Mouse (Mus musculus): Measurements from ENCODE around the gene Ncoa4. TPM values are rescaled to one million over a fixed set of nuclear protein-coding genes. Genes with fewer than 3 reads are reported as not detected.

The Ncoa4 gene
- polyA plus RNA-seq, 1 experiment from 2014 or later: 288 TPM

DNA sequence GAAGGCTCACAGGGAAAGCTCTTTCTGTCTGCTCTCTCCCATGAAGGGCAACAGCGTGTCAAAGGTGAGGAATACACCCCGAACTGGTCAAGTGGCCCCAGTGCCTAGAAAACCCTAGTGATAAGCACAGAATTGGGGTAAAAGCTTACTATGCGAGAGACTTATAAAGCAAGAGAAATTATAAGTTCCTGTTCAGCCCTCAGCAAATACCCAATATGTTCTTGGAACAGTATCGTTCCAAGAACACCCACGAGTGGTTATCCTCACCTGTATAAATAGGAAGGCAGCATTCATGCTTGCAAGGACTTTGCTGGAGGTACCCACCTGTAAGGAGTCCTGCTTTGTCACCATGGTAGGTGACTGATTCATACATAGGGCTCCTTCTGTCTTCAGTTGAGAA, 17.9 kb upstream of the Ncoa4 start, which contains the start of gene Msmb:
Gene Msmb (plus strand): TSS at position 301 of the 400 bp plus-strand sequence.
- Histone ChIP-seq H3K9me3 (replicated peaks) (no peaks in the 10 kb centered on the region), H3K4me3 (replicated peaks) (no peak within 1 kb of the TSS), H3K27me3 (no peaks in the 10 kb centered on the region), H3K27ac (peak within 1 kb of the TSS; percentile 24; the same call in 1 of the 2 replicates), H3K36me3 (no peaks in the 10 kb centered on the region), H3K4me2 (no peak within 1 kb of the TSS), H3K9ac (no peak within 1 kb of the TSS), H3K4me1 (replicated peaks) (peaks cover 46% of the 10 kb centered on the region)
- DNase-seq (no peak), ATAC-seq (ENCODE audit: low read depth) (no peak)
- 75% methylated on average over 5 of the region's 5 CpGs for WGBS (ENCODE audit: insufficient replicate concordance)

DNA sequence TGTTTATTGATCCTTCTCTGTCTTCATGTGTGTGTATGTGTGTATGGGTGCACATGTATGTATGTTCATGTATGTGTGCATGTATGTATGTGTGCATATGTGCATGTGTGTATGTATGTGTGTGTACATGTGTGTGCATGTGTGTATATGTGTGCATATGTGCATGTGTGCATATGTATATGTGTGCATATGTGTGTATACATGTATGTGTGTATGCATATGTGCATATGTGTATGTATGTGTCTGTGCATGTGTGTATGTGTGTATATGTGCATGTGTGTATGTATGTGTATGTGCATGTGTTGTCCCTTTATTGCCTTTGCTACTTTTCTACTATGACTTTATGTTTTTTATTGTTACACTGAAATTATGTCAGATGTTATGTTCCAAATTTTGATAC, 14.9 kb upstream of the Ncoa4 start:
- no peak overlapping the region for H3K27ac ChIP-seq
- H3K4me2 ChIP-seq: peak overlapping the region; percentile 28; the same call in 1 of the 2 replicates
- H3K36me3 ChIP-seq: no peaks in the 10 kb centered on the region
- peaks cover 6% of the 10 kb centered on the region for H3K9me3 ChIP-seq (replicated peaks)
- no peak for DNase-seq
- no peak for ATAC-seq (ENCODE audit: low read depth)
- peaks cover 51% of the 10 kb centered on the region for H3K4me1 ChIP-seq (replicated peaks)
- no peaks in the 10 kb centered on the region for H3K27me3 ChIP-seq
- H3K9ac ChIP-seq: no peak overlapping the region
- H3K4me3 ChIP-seq (replicated peaks): no peak overlapping the region

DNA sequence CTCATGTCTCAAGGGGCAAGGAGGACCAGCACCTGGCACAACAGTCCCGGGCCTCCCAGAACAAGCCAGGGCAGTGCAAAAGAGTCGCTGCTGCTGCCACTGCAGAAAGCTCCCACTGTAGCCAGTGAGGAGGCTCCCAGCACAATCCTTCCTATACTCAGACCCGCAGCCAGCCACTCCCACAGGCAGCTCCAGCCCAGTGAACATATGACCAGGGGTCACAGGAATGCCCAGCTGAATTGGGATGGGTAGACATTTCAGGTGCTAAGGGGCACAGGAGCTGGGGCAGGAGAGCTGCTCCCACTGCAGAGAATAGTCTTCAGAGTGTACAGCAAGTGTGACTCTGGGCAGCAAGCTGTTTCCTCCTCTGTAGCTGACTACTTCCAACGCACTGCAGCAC, 14.3 kb upstream of the Ncoa4 start:
- Histone ChIP-seq H3K4me1 (replicated peaks) (peaks cover 48% of the 10 kb centered on the region), H3K27ac (peak overlapping the region; percentile 93), H3K9ac (peak overlapping the region; percentile 78), H3K4me2 (peak overlapping the region; percentile 77), H3K4me3 (replicated peaks) (peak overlapping the region; percentile 54), H3K36me3 (no peaks in the 10 kb centered on the region), H3K27me3 (no peaks in the 10 kb centered on the region), H3K9me3 (replicated peaks) (peaks cover 6% of the 10 kb centered on the region)
- DNase-seq (peak; percentile 37), ATAC-seq (ENCODE audit: low read depth) (peak; percentile 47)
- 48% methylated on average over 4 of the region's 4 CpGs for WGBS (ENCODE audit: insufficient replicate concordance)

DNA sequence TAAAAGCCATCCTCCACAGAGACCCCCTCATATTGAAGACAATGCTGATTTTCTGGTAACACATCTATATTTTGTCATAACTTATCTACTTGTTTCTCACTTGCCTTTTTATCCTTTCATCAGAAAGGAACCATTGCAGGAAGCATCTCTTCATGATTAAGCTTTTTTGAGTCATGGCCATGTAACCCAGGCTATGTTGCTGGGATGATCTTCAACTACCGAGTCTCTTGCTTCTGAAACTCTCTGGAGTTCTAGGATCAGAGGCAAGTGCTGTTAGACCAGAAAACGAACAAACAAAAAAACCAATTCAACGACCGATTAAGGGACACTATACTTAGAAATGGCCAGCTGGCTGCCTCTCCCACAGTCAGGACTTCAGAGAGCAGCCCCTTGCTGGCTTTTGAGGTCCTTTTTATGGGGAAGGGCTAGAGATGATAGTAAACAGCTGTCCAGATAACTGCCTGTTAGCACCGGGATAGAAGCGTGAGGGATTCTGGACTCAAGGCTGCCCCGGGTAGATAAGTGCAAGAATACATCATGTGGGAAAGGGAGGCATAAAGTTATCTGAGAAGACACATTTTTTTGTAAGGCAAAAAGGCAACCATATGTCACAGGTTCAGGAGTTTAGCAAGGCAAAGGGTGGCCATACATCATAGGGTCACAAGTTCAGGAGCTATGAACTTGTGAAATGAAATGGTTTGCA, 13.7 kb upstream of the Ncoa4 start:
- peak overlapping the region; percentile 54 for H3K4me3 ChIP-seq (replicated peaks)
- H3K9ac ChIP-seq: peak overlapping the region; percentile 78
- WGBS (ENCODE audit: insufficient replicate concordance): 15% methylated on average over 7 of the region's 7 CpGs
- H3K27me3 ChIP-seq: no peaks in the 10 kb centered on the region
- H3K9me3 ChIP-seq (replicated peaks): peaks cover 6% of the 10 kb centered on the region
- ATAC-seq (ENCODE audit: low read depth): peak; percentile 96
- H3K27ac ChIP-seq: peak overlapping the region; percentile 93
- H3K4me1 ChIP-seq (replicated peaks): peaks cover 43% of the 10 kb centered on the region
- peak; percentile 86 for DNase-seq
- no peaks in the 10 kb centered on the region for H3K36me3 ChIP-seq
- H3K4me2 ChIP-seq: peak overlapping the region; percentile 77

DNA sequence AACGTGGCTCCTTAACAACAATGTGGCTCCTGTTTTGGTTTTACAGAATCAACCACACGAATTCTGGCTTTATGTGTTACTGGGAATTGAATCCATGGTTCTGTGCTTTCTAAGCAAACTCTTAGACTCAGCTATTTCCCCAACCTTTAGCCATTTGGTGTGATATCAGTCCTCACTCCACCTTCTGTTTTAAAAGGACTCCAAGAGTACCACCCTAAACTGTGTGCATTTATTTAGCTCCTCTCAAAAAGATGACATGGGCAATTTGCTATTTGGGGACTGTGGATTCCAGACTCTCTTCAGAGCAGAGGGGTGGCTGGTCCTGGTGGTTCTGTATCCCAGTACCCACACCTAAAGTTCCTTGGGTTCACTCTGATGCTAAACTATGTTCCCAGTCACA, 13.1 kb upstream of the Ncoa4 start:
- ATAC-seq (ENCODE audit: low read depth) (peak; percentile 38; the same call in 1 of the 2 replicates), DNase-seq (no peak)
- Histone ChIP-seq H3K4me1 (replicated peaks) (peaks cover 36% of the 10 kb centered on the region), H3K27ac (peak overlapping the region; percentile 93), H3K4me2 (peak overlapping the region; percentile 77), H3K4me3 (replicated peaks) (peak overlapping the region; percentile 54; the same call in 1 of the 2 replicates), H3K27me3 (no peaks in the 10 kb centered on the region), H3K9me3 (replicated peaks) (peaks cover 6% of the 10 kb centered on the region), H3K36me3 (no peaks in the 10 kb centered on the region), H3K9ac (peak overlapping the region; percentile 44)
- WGBS (ENCODE audit: insufficient replicate concordance): 29% methylated on average over 2 of the region's 2 CpGs

DNA sequence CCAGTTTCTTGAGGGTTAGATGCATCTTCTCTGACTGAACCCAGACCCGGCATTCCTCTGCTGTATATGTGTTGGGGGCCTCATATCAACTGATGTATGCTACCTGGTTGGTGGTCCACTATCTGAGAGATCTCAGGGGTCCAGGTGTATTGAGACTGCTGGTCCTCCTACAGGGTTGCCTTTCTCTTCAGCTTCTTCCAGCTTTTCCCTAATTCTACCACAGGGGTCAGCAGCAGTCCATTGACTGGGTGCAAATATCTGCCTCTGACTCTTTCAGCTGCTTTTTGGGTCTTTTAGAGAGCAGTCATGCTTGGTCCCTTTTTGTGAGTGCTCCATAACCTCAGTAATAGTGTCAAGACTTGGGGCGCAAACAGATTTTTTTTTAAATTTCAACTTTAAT, 8.8 kb upstream of the Ncoa4 start:
- ATAC-seq (ENCODE audit: low read depth) (no peak), DNase-seq (no peak)
- no peak overlapping the region for H3K27ac ChIP-seq
- no peak overlapping the region for H3K4me3 ChIP-seq (replicated peaks)
- 69% methylated on average over 2 of the region's 2 CpGs for WGBS (ENCODE audit: insufficient replicate concordance)
- H3K9me3 ChIP-seq (replicated peaks): peaks cover 6% of the 10 kb centered on the region
- no peaks in the 10 kb centered on the region for H3K36me3 ChIP-seq
- no peak overlapping the region for H3K4me2 ChIP-seq
- H3K4me1 ChIP-seq (replicated peaks): peaks cover 16% of the 10 kb centered on the region
- H3K9ac ChIP-seq: no peak overlapping the region
- H3K27me3 ChIP-seq: no peaks in the 10 kb centered on the region

DNA sequence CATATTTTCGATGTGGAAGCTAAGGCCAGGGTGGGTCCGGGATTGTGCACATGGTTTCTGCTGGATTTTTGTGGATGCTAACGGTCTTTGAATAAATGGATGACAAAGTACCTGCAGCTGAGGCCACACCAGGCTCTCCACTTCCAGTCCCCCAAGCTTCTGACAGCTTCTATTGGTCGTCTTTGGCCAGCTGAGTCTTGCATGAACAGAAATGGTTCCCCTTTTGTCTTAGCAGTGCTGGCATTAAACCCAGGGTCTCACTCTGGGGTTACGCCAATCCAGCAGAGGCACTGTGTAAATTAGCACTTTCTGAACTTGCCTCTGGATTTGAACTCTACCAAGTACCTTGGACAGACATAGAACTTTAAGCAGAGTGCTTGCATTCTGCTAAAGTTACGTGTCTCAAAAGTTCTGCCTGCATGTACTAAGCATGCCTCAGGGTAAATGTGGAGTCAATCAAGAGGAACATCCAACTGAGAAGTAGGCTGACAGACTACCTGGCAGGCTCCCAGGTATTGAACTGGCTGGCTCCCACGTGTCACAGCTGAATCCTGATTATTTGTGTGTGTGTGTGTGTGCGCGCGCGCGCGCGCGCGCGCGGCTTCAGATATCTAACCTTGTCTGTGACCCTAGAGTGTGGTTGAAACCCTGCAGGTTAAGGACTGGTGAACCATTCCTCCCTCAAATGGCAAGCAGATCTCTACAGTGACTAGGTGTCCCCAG, 7.3 kb upstream of the Ncoa4 start:
- 86% methylated on average over 18 of the region's 18 CpGs for WGBS (ENCODE audit: insufficient replicate concordance)

DNA sequence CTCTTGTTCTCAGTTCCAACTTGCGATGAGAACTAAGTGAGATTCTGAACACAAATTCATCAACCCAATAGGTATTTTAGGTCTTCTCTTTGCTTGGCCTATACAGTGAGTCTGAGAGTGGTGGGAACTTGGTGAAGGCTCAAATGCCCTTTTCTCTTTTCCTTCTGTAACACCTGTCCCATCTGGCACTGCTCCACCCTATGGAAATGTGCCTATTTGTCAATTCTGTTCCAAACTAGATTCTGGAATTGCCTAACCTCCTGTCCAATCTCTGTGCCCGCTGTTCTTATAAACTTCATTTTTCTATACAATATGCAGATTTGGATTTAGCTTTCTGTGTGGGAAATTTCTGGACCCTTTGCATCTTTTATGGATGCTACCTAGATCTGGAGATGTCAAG, 6.5 kb upstream of the Ncoa4 start:
- Histone ChIP-seq H3K9ac (no peak overlapping the region), H3K4me2 (no peak overlapping the region), H3K36me3 (no peaks in the 10 kb centered on the region), H3K4me3 (replicated peaks) (no peak overlapping the region), H3K27ac (no peak overlapping the region), H3K27me3 (no peaks in the 10 kb centered on the region), H3K4me1 (replicated peaks) (0 out of 2 replicates have a peak, but pooled peaks cover 3% of the 10 kb centered on the region), H3K9me3 (replicated peaks) (no peaks in the 10 kb centered on the region)
- ATAC-seq (ENCODE audit: low read depth) (no peak), DNase-seq (no peak)
- WGBS (ENCODE audit: insufficient replicate concordance): 79% methylated on average over 2 of the region's 2 CpGs

More for the DNA sequence above, 7.3 kb upstream of the Ncoa4 start:
- no peaks in the 10 kb centered on the region for H3K36me3 ChIP-seq
- H3K27ac ChIP-seq: no peak overlapping the region
- peaks cover 4% of the 10 kb centered on the region for H3K9me3 ChIP-seq (replicated peaks)
- H3K27me3 ChIP-seq: no peaks in the 10 kb centered on the region
- DNase-seq: no peak
- ATAC-seq (ENCODE audit: low read depth): no peak
- H3K4me2 ChIP-seq: no peak overlapping the region
- no peak overlapping the region for H3K4me3 ChIP-seq (replicated peaks)
- no peak overlapping the region for H3K9ac ChIP-seq
- peaks cover 3% of the 10 kb centered on the region; the same call in 1 of the 2 replicates for H3K4me1 ChIP-seq (replicated peaks)

DNA sequence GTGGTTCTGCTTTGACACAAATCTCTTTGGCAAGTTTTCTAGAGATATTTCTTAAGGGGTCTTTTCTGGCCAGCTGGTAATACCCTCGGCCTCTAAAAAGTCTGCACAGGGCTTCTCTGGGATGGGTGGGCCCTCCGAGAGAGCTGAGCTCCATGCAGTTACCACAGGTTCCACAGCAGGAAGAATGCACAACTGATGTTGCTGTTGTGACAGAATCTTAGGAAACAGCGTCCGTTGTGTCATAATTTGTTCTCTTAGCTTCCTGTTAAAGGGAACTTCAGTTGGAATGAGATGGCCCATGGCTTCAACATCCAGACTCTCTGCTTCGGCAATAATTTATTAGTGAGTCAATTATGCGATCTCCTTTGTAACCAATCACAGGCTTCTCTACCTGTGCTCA, 4.9 kb upstream of the Ncoa4 start:
- no peak overlapping the region for H3K4me3 ChIP-seq (replicated peaks)
- H3K27me3 ChIP-seq: no peaks in the 10 kb centered on the region
- DNase-seq (no peak), ATAC-seq (ENCODE audit: low read depth) (no peak)
- no peaks in the 10 kb centered on the region for H3K36me3 ChIP-seq
- H3K4me1 ChIP-seq (replicated peaks): peaks cover 11% of the 10 kb centered on the region
- 75% methylated on average over 6 of the region's 6 CpGs for WGBS (ENCODE audit: insufficient replicate concordance)
- no peak overlapping the region for H3K9ac ChIP-seq
- H3K27ac ChIP-seq: no peak overlapping the region
- no peak overlapping the region for H3K4me2 ChIP-seq
- H3K9me3 ChIP-seq (replicated peaks): no peaks in the 10 kb centered on the region

DNA sequence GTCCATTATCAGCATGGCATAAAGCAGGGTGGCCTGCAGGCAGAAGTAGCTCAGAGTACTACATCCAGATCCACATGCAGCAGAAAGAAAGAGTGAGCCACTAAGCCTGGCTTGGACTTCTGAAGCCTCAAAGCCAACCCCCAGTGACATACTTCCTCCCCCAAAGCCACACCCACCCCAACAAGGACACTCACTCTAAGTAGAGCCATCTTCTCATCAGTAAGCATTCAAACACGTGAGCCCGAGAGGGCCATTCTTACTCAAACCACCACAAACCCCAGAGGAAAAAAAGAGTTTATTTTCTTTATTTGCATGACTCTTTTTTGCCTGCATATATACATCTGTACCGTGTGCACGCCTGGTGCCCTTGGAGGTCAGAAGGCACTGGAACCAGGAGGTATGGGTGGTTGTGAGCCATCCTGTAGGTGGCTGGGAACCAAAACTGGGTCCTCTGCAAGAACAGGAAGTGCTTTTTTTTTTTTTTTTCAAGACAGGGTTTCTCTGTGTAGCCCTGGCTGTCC, 455 bp upstream of the Ncoa4 start:
- Histone ChIP-seq H3K4me2 (peak overlapping the region; percentile 79), H3K4me1 (replicated peaks) (peaks cover 51% of the 10 kb centered on the region), H3K36me3 (0 out of 2 replicates have a peak, but pooled peaks cover 6% of the 10 kb centered on the region), H3K9me3 (replicated peaks) (no peaks in the 10 kb centered on the region), H3K4me3 (replicated peaks) (peak overlapping the region; percentile 89), H3K9ac (peak overlapping the region; percentile 96), H3K27ac (peak overlapping the region; percentile 98), H3K27me3 (no peaks in the 10 kb centered on the region)
- ATAC-seq (ENCODE audit: low read depth): peak; percentile 11
- WGBS (ENCODE audit: insufficient replicate concordance): 27% methylated on average over 4 of the region's 4 CpGs
- DNase-seq: no peak

DNA sequence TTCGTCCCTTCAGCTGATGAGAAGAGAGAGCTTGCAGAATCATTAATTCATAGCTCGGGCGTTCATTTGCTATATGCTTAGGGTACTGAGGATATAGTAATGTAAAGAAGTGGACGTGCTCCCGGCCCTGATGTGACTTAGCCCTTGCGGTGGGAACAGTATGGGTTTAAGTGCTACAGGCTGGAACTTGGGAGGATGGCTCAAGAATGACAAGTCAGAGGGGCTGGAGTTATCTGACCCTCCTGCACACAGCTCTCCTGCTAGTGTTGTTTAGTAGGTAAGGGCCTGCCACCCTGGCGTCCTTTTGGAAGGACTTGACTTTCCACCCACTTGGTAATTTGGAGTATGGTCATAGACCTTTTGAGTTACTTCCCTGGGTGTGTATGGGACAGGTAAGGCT, 898 bp downstream of the Ncoa4 start:
- Histone ChIP-seq H3K27me3 (no peaks in the 10 kb centered on the region), H3K4me1 (replicated peaks) (peaks cover 64% of the 10 kb centered on the region), H3K4me3 (replicated peaks) (peak overlapping the region; percentile 89), H3K9ac (peak overlapping the region; percentile 96), H3K9me3 (replicated peaks) (no peaks in the 10 kb centered on the region), H3K36me3 (0 out of 2 replicates have a peak, but pooled peaks cover 6% of the 10 kb centered on the region), H3K27ac (peak overlapping the region; percentile 98), H3K4me2 (peak overlapping the region; percentile 79)
- no peak for DNase-seq
- 10% methylated on average over 7 of the region's 7 CpGs for WGBS (ENCODE audit: insufficient replicate concordance)
- ATAC-seq (ENCODE audit: low read depth): peak; percentile 16; the same call in 1 of the 2 replicates
